Mouse (Mus musculus) retina, embryonic 14.5 days (tissue): ENCODE results near the gene Lmo1.
A peak's percentile ranks its signal among the peaks of the same experiment; 100 is the strongest.
"Not testable (repeated sequence)": the region's sequence is repeated elsewhere in the genome, so short reads cannot be mapped to it uniquely, and the experiment has no call there.

Source experiments
- DNase-seq: peaks from one replicate; pipeline ENCODE4 v3.0.0-alpha.2; 2015; ENCODE audit warnings: low spot score

Lmo1 gene

GRCm38 (mm10) chr7:109104894-109105293 is 70.1 kb downstream of the Lmo1 start:
- DNase-seq, result no peak

- DNase-seq, result no peak
These were observed 73.8 kb downstream of the Lmo1 start for GRCm38 (mm10) chr7:109101167-109101566.

DNA sequence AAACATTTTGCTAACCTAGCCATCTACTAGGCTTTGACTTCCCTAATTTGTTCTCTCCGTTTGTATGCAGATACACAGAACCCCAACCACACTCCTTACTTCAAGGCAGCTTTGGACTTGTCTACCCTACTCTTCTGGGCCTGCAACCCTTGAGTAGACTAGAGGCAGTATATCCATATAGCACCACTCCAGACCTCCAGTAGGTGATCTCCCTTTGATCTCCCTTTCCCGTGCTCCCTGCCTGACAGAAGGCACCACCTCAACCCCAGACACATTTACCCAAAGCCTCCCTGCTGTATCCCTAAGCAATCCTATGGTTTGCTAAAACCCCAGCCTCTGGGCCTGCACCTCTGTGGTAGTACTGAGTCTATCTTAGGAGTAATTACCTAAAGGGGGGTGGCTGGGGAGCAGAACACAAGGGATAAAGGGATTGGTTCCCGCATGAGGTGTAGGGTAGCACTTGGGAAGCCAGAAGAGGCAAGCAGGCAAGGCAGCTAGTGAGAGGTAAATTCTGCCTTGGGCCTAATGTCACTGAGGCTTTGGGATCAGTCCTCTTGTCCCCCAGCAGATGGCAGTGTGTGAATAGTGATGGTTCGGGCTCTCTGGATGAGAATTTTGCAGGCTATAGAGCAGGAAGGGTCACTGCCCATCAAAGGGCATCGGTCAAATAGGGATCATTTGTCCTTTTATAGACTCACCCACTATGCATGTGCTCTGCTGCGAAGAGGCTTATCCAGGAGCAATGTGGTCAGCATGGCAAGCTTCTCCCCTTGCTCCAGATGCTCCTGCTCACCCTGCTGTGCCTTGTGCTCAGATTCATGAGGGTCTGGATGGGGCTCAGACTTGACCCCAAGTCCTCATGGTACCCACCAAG is 76.6 kb downstream of the Lmo1 start:
- peak; percentile 82 for DNase-seq

DNA sequence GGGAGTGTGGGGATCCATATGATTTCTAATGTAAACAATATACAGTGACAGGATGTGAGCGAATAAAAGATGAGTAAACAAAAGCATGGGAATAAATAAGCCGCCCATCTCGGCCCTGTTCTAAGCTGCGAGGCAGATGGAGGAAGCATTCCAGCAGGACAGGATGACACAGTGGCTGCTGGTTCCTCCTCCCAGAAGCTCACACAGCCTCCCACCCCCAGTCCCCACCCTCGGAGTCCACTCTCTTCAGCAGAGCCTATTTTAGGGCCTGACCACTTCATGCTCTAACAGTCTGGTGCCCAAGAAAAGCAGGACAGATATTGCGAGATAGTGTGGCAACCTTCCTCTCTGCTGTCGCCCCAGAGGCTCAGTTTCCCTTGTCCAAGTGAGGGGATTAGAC is 77.8 kb downstream of the Lmo1 start:
- DNase-seq, result no peak

GRCm38 (mm10) chr7:109096618-109097017 is 78.4 kb downstream of the Lmo1 start:
- no peak for DNase-seq

DNA sequence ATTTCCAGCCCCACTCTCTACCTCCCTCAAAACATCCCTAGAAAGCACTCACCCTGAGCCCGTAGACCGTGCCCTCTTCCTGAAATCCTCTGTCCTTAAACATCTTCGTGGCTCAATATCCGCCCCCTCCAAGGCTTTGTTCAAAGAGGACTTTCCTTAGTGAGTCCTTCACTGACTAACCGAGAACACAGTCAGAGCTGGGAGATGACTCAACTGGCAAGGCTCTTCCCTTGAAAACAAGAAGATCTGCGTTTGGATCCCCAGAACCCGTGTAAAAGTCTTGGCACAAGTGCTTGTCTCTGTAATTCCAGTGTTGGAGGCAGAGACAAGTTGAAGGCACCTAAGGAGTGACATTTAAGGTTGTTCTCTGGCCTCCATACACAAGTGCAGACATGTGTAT is 80.7 kb downstream of the Lmo1 start:
- no peak for DNase-seq

DNA sequence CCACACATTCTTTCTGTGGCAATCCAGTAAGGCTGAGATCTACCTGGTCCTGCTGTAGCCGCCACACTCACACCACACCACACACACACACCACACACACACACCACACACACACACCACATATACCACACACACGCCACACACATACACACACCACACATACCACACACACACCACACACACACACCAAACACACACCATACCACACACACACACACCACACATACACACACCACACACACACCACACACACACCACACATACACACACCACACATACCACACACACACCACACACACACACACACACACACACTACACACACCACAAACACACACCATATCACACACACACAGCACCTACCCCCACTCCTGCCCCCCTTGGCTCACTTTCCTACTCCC is 83.7 kb downstream of the Lmo1 start:
- DNase-seq, result not testable (repeated sequence)
